Mouse (Mus musculus) lung, postnatal 0 days (tissue): ENCODE measurements at regions not wholly inside any gene's neighbourhood (a gene's known extent, or its start where the extent isn't known, plus 50 kb on each side); places are given as distances from the start of the nearest gene placed in this dataset.

Experiments used
- CTCF ChIP-seq: IDR thresholded peaks from 2 replicates; pipeline ENCODE4 v1.5.1; 2016; ENCODE audit warnings: antibody characterized with exemption, mild to moderate bottlenecking
- EP300 ChIP-seq: IDR thresholded peaks from 2 replicates; pipeline ENCODE4 v1.6.1; 2016; ENCODE audit warnings: antibody characterized with exemption, mild to moderate bottlenecking, control low read depth

- no peak for TF ChIP-seq CTCF
- no peak for TF ChIP-seq EP300
Observed at GRCm38 (mm10) chr16:76477474-76477873, 103.8 kb upstream of the Nrip1 start.
